Mouse (Mus musculus): ENCODE measurements around the gene Nectin1. TPM values are rescaled to one million over a fixed set of nuclear protein-coding genes. Genes with fewer than 3 reads are reported as not detected.

Gene Nectin1
- polyA plus RNA-seq, 1 experiment from 2014 or later: 3.3 TPM

DNA sequence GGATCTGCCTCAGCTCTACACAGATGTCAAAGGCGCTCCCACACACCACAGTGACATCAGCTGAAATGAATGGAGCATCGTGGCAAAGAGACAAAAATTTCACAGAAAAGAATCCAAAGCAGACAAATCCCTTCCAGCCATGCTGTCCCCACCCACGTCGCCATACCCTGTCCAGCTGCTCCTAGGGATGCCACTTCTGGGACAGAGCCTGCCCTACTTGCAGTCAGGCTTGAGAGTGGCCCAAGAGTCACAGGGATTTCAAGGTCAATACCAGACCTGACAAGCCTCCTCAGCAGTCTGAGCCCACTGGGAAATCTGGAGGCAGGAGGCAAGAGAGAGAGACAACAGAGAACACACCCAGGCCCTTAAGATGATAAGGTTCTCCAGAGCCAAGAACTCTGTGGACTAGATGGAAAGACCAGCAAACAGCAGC, 24.4 kb upstream of the Nectin1 start:
- 72% methylated on average over 4 of the region's 4 CpGs for WGBS
- Histone ChIP-seq H3K36me3 (ENCODE audit: control insufficient read depth, insufficient read depth, low read length) (no peaks in the 10 kb centered on the region), H3K27me3 (replicated peaks; ENCODE audit: control insufficient read depth, insufficient read depth, low read length) (no peaks in the 10 kb centered on the region), H3K9me3 (ENCODE audit: control insufficient read depth, low read length) (no peaks in the 10 kb centered on the region), H3K4me1 (ENCODE audit: control insufficient read depth, insufficient read depth, low read length) (no peaks in the 10 kb centered on the region), H3K4me2 (ENCODE audit: low read depth, low read length) (no peak overlapping the region), H3K27ac (ENCODE audit: low read length) (no peak overlapping the region), H3K4me3 (ENCODE audit: low read length) (no peak overlapping the region), H3K9ac (ENCODE audit: low read depth, low read length) (no peak overlapping the region)
- no peak for ATAC-seq

GRCm38 (mm10) chr9:43720046-43720445, 23.7 kb upstream of the Nectin1 start:
- Histone ChIP-seq H3K36me3 (ENCODE audit: control insufficient read depth, insufficient read depth, low read length) (no peaks in the 10 kb centered on the region), H3K9ac (ENCODE audit: low read depth, low read length) (no peak overlapping the region), H3K4me3 (ENCODE audit: low read length) (no peak overlapping the region), H3K27ac (ENCODE audit: low read length) (no peak overlapping the region), H3K9me3 (ENCODE audit: control insufficient read depth, low read length) (no peaks in the 10 kb centered on the region), H3K27me3 (replicated peaks; ENCODE audit: control insufficient read depth, insufficient read depth, low read length) (no peaks in the 10 kb centered on the region), H3K4me1 (ENCODE audit: control insufficient read depth, insufficient read depth, low read length) (no peaks in the 10 kb centered on the region), H3K4me2 (ENCODE audit: low read depth, low read length) (no peak overlapping the region)
- 76% methylated on average over 1 of the region's 1 CpGs for WGBS
- ATAC-seq: no peak

DNA sequence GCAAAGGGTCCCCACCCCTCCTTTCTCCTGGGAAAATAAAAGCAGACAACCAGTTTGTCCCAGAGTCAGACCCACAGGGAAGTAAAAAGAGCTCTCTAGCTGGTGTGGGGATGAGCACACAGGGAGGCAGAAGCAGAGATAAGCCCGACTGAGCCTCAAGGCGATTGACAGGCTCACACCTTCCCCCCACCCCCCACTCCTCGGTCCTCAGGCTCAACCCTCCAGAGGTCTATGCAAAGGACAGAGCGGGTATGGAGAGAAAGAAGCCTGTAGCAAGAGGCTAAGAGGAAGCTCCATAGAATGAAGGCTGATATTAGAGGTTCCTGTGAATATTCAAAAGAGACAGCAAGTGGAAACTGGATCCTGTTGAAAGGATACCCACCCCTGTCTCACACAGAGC, 19.7 kb upstream of the Nectin1 start:
- no peak overlapping the region for H3K4me2 ChIP-seq (ENCODE audit: low read depth, low read length)
- no peak for ATAC-seq

DNA sequence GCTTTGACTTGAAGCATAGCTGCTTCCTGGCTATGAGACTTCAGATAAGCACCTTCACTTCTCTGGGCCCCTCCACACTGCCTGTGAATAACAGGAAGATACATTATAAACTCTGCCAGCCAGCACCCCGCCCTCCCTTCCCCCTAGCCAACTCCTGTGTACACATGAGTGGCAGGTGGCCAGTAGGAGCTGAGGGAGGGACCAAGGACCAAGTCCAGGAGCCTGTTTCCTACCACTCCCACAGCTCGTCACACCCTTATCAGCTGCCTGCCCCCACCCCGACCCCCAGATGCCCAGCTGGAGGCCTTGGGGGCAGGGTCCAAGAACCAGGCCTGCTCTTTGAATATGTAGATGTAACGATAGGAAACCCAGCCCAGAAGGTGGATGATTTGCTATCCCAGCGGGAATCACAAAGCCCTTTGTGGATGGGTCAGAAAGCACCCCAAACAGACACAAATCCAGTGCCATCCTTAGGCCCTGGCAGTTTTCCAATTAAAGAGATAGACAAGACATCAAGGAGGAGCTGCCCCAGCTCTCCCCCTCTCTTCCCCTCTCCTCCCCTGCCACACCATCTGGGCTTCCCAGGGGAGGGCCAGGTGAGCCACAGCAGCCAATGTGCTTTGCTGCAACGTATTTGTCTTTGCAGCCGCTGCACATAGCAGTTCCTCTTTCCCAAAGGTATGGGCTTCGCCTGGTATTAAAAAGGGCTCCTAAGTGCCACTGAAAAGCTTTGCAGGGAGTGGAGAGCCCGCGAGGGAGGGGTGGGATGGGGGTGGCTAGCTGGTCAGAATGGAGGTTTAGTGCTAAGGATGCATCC, 14.1 kb upstream of the Nectin1 start:
- peak; percentile 96 for ATAC-seq
- Histone ChIP-seq H3K27me3 (replicated peaks; ENCODE audit: control insufficient read depth, insufficient read depth, low read length) (no peaks in the 10 kb centered on the region), H3K27ac (ENCODE audit: low read length) (peak overlapping the region; percentile 73), H3K4me3 (ENCODE audit: low read length) (no peak overlapping the region), H3K36me3 (ENCODE audit: control insufficient read depth, insufficient read depth, low read length) (no peaks in the 10 kb centered on the region), H3K4me2 (ENCODE audit: low read depth, low read length) (peak overlapping the region; percentile 23), H3K9ac (ENCODE audit: low read depth, low read length) (peak overlapping the region; percentile 35; the same call in 1 of the 2 replicates), H3K4me1 (ENCODE audit: control insufficient read depth, insufficient read depth, low read length) (peaks cover 24% of the 10 kb centered on the region), H3K9me3 (ENCODE audit: control insufficient read depth, low read length) (no peaks in the 10 kb centered on the region)
- 9% methylated on average over 10 of the region's 10 CpGs for WGBS

More for the DNA sequence above, 19.7 kb upstream of the Nectin1 start:
- Histone ChIP-seq H3K27me3 (replicated peaks; ENCODE audit: control insufficient read depth, insufficient read depth, low read length) (no peaks in the 10 kb centered on the region), H3K27ac (ENCODE audit: low read length) (no peak overlapping the region), H3K9me3 (ENCODE audit: control insufficient read depth, low read length) (no peaks in the 10 kb centered on the region), H3K9ac (ENCODE audit: low read depth, low read length) (no peak overlapping the region), H3K36me3 (ENCODE audit: control insufficient read depth, insufficient read depth, low read length) (no peaks in the 10 kb centered on the region), H3K4me1 (ENCODE audit: control insufficient read depth, insufficient read depth, low read length) (peaks cover 3% of the 10 kb centered on the region; the same call in 1 of the 2 replicates), H3K4me3 (ENCODE audit: low read length) (no peak overlapping the region)
- 22% methylated on average over 4 of the region's 4 CpGs for WGBS

DNA sequence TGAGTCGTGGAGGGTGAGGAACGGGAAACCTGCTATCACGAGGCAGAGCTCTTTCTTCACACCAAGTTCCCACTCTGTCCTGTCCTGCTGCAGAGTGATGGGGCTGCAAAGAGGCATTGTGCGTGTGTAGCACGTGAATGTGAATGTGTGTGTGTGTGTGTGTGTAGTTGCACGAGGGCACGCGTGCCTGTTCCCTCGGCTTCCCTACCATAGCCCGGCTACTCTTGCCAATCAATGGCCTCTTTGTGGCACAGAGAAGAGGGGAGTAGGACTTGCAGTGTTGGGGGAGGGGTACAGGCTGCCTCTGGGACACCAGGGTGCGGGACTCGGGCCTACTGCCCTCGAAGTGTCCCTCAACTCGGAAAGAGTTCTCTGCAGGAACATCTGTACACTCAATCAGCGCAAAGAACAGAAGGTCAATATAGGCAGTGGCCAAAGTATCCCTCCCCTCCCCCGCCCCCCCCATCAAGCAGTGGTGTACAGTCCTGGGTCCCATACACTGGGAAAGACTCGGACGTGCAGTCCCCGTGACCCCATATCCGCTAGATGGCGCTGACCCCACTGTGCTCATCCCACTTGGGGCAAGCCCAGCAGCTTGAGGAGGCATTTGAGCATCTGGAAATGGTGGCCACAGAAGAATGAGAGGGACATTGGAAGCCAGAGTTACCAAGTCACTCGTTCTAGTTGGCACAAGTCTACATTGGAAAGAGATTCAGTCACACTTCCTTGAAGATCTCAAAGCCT, 13.3 kb upstream of the Nectin1 start:
- H3K4me1 ChIP-seq (ENCODE audit: control insufficient read depth, insufficient read depth, low read length): peaks cover 24% of the 10 kb centered on the region
- H3K27me3 ChIP-seq (replicated peaks; ENCODE audit: control insufficient read depth, insufficient read depth, low read length): no peaks in the 10 kb centered on the region
- no peaks in the 10 kb centered on the region for H3K9me3 ChIP-seq (ENCODE audit: control insufficient read depth, low read length)
- WGBS: 24% methylated on average over 22 of the region's 22 CpGs
- H3K27ac ChIP-seq (ENCODE audit: low read length): peak overlapping the region; percentile 73
- H3K9ac ChIP-seq (ENCODE audit: low read depth, low read length): 0 out of 2 replicates have a peak overlapping the region, but pooled peaks have one; percentile 29
- ATAC-seq: no peak
- H3K4me3 ChIP-seq (ENCODE audit: low read length): no peak overlapping the region
- peak overlapping the region; percentile 23; the same call in 1 of the 2 replicates for H3K4me2 ChIP-seq (ENCODE audit: low read depth, low read length)
- H3K36me3 ChIP-seq (ENCODE audit: control insufficient read depth, insufficient read depth, low read length): no peaks in the 10 kb centered on the region

DNA sequence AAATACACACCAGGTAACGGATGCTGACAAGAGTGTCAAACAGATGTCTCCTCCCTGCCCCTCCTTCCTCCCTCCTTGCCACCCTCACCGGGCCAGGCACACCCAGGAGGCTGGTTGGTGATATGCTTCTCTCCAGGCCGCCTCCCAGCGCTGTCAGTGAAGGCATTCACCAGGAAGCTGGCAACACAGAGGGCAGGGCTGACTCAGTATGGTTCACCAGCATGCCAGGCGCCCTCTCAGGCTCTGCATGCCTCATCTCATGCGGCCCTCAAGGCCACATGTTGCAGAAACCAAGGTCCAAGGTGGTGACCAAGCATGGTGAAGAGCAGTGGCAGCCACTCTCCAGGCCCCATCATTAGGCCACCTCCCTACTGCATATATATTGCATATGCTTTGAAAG, 11.9 kb upstream of the Nectin1 start:
- WGBS: 57% methylated on average over 6 of the region's 6 CpGs
- Histone ChIP-seq H3K4me2 (ENCODE audit: low read depth, low read length) (no peak overlapping the region), H3K9me3 (ENCODE audit: control insufficient read depth, low read length) (no peaks in the 10 kb centered on the region), H3K9ac (ENCODE audit: low read depth, low read length) (no peak overlapping the region), H3K4me3 (ENCODE audit: low read length) (no peak overlapping the region), H3K27ac (ENCODE audit: low read length) (no peak overlapping the region), H3K4me1 (ENCODE audit: control insufficient read depth, insufficient read depth, low read length) (peaks cover 24% of the 10 kb centered on the region), H3K36me3 (ENCODE audit: control insufficient read depth, insufficient read depth, low read length) (no peaks in the 10 kb centered on the region), H3K27me3 (replicated peaks; ENCODE audit: control insufficient read depth, insufficient read depth, low read length) (no peaks in the 10 kb centered on the region)
- no peak for ATAC-seq

GRCm38 (mm10) chr9:43732671-43733070, 11.1 kb upstream of the Nectin1 start:
- H3K4me1 ChIP-seq (ENCODE audit: control insufficient read depth, insufficient read depth, low read length): peaks cover 31% of the 10 kb centered on the region
- H3K4me2 ChIP-seq (ENCODE audit: low read depth, low read length): no peak overlapping the region
- H3K9me3 ChIP-seq (ENCODE audit: control insufficient read depth, low read length): no peaks in the 10 kb centered on the region
- no peak overlapping the region for H3K9ac ChIP-seq (ENCODE audit: low read depth, low read length)
- no peak overlapping the region for H3K4me3 ChIP-seq (ENCODE audit: low read length)
- no peaks in the 10 kb centered on the region for H3K36me3 ChIP-seq (ENCODE audit: control insufficient read depth, insufficient read depth, low read length)
- H3K27me3 ChIP-seq (replicated peaks; ENCODE audit: control insufficient read depth, insufficient read depth, low read length): no peaks in the 10 kb centered on the region
- ATAC-seq: no peak
- no peak overlapping the region for H3K27ac ChIP-seq (ENCODE audit: low read length)
- 40% methylated on average over 8 of the region's 8 CpGs for WGBS

GRCm38 (mm10) chr9:43734952-43735351, 8.8 kb upstream of the Nectin1 start:
- Histone ChIP-seq H3K27ac (ENCODE audit: low read length) (no peak overlapping the region), H3K36me3 (ENCODE audit: control insufficient read depth, insufficient read depth, low read length) (no peaks in the 10 kb centered on the region), H3K9me3 (ENCODE audit: control insufficient read depth, low read length) (no peaks in the 10 kb centered on the region), H3K4me1 (ENCODE audit: control insufficient read depth, insufficient read depth, low read length) (peaks cover 31% of the 10 kb centered on the region), H3K4me3 (ENCODE audit: low read length) (no peak overlapping the region), H3K9ac (ENCODE audit: low read depth, low read length) (no peak overlapping the region), H3K4me2 (ENCODE audit: low read depth, low read length) (no peak overlapping the region), H3K27me3 (replicated peaks; ENCODE audit: control insufficient read depth, insufficient read depth, low read length) (no peaks in the 10 kb centered on the region)
- ATAC-seq: no peak

DNA sequence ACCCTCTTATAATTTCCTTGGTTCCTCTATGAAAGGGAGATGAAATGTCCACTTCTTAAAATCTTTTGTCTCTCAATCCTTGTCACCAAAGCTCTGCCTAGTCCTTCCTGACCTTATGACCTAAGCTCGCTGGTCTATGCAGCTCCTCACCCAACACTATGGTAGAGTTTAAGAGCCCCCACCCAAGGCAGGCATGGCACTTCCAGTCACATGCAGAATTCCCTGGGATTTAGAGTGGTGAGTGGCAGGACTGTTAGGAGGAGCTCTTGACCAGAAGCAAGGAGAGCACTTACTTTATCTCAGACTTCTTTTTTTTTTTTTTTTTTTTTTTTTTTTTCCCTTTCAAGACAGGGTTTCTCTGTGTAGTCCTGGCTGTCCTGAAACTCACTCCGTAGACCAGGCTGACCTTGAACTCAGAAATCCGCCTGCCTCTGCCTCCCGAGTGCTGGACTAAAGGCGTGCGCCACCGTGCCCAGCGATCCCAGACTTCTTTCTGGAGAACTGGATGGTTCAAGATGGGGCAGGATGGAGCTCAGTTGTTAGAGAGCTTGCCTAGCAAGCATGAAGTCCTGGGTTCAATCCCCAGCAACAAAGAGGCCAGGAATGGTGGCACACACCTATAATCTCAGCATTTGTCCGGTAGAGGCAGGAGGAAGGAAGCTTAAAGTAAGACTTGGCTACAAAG, 7.6 kb upstream of the Nectin1 start:
- Histone ChIP-seq H3K4me2 (ENCODE audit: low read depth, low read length) (no peak overlapping the region), H3K27me3 (replicated peaks; ENCODE audit: control insufficient read depth, insufficient read depth, low read length) (no peaks in the 10 kb centered on the region), H3K27ac (ENCODE audit: low read length) (no peak overlapping the region), H3K9me3 (ENCODE audit: control insufficient read depth, low read length) (no peaks in the 10 kb centered on the region), H3K9ac (ENCODE audit: low read depth, low read length) (no peak overlapping the region), H3K4me1 (ENCODE audit: control insufficient read depth, insufficient read depth, low read length) (peaks cover 26% of the 10 kb centered on the region), H3K4me3 (ENCODE audit: low read length) (no peak overlapping the region), H3K36me3 (ENCODE audit: control insufficient read depth, insufficient read depth, low read length) (no peaks in the 10 kb centered on the region)
- ATAC-seq: no peak
- 90% methylated on average over 9 of the region's 9 CpGs for WGBS

All from intestine, embryonic 16.5 days (tissue).